Mouse (Mus musculus) cerebellum, adult 2 months (tissue): ENCODE measurements around the gene Rad18.

ENCODE experiments used
- CTCF ChIP-seq: fragments of 200-500 bp; IDR thresholded peaks from 2 replicates; pipeline ENCODE4 v1.5.1; 2011; ENCODE audit warnings: low read depth, mild to moderate bottlenecking, control low read depth, low read length, moderate library complexity, borderline replicate concordance; ENCODE audit not compliant: insufficient read depth
- POLR2A ChIP-seq: fragments of 200-500 bp; IDR thresholded peaks from 2 replicates; pipeline ENCODE4 v1.6.1; 2011; ENCODE audit warnings: low read length, control low read depth, borderline replicate concordance; ENCODE audit not compliant: insufficient read depth

- TF ChIP-seq CTCF = no peak
- no peak for TF ChIP-seq POLR2A
These were observed 114.5 kb downstream of the Rad18 start for GRCm38 (mm10) chr6:112582022-112582421.
